Mouse (Mus musculus) heart, embryonic 13.5 days (tissue): Measurements from ENCODE around the gene Gm6614. TPM values are rescaled to one million over a fixed set of nuclear protein-coding genes. Genes with fewer than 3 reads are reported as not detected.
"Not testable (repeated sequence)": the region's sequence is repeated elsewhere in the genome, so short reads cannot be mapped to it uniquely, and the experiment has no call there.

ENCODE experiments used
- ATAC-seq: fragments of 200-750 bp; cut with Nextera tagmentation; 2 replicates; pipeline ENCODE4 v1.8.0; 2017; ENCODE audit warnings: moderate TSS enrichment; ENCODE audit not compliant: insufficient number of reproducible peaks, low FRiP score, low TSS enrichment; ENCODE audit errors: extremely low read depth
- H3K27ac ChIP-seq: fragments of 300-500 bp; sonication (generic); replicated peaks from 2 replicates; pipeline ENCODE4 v1.5.1; 2015; ENCODE audit warnings: moderate library complexity, mild to moderate bottlenecking, inconsistent platforms
- H3K27me3 ChIP-seq: fragments of 300-500 bp; sonication (generic); replicated peaks from 2 replicates; pipeline ENCODE4 v1.6.1; 2015; ENCODE audit warnings: mild to moderate bottlenecking, inconsistent platforms
- H3K36me3 ChIP-seq: fragments of 300-500 bp; sonication (generic); 2 replicates; pipeline ENCODE4 v1.6.1; 2015; ENCODE audit warnings: mild to moderate bottlenecking, inconsistent platforms
- H3K4me1 ChIP-seq: fragments of 300-500 bp; sonication (generic); 2 replicates; pipeline ENCODE4 v1.6.1; 2015; ENCODE audit warnings: inconsistent platforms
- H3K4me2 ChIP-seq: fragments of 300-500 bp; sonication (generic); 2 replicates; pipeline ENCODE4 v1.6.1; 2015; ENCODE audit warnings: inconsistent platforms, mild to moderate bottlenecking, moderate library complexity
- H3K4me3 ChIP-seq: fragments of 300-500 bp; sonication (generic); 2 replicates; pipeline ENCODE4 v1.5.1; 2015; ENCODE audit warnings: moderate library complexity, mild to moderate bottlenecking, inconsistent platforms
- H3K9ac ChIP-seq: fragments of 300-500 bp; sonication (generic); 2 replicates; pipeline ENCODE4 v1.6.1; 2015; ENCODE audit warnings: inconsistent platforms, mild to moderate bottlenecking, moderate library complexity
- H3K9me3 ChIP-seq: fragments of 300-500 bp; sonication (generic); 2 replicates; pipeline ENCODE4 v1.6.1; 2016; ENCODE audit warnings: inconsistent platforms
- WGBS: fragments of 180-500 bp; shearing (Covaris S2); methylation state at CpG from one replicate; pipeline ENCODE4 v1.1.7; 2015; ENCODE audit warnings: mixed read lengths; 5-methylcytosine and 5-hydroxymethylcytosine counted together
- polyA plus RNA-seq: library from polyadenylated mRNA; unstranded; fragments of >200 nt; fragmentation: Nextera tagmentation; extraction: Ambion mirVana; gene quantifications from 2 replicates; pipeline ENCODE4 v1.2.1, GENCODE M21; 2015

The Gm6614 gene
- polyA plus RNA-seq, result not detected in 2 replicates

DNA sequence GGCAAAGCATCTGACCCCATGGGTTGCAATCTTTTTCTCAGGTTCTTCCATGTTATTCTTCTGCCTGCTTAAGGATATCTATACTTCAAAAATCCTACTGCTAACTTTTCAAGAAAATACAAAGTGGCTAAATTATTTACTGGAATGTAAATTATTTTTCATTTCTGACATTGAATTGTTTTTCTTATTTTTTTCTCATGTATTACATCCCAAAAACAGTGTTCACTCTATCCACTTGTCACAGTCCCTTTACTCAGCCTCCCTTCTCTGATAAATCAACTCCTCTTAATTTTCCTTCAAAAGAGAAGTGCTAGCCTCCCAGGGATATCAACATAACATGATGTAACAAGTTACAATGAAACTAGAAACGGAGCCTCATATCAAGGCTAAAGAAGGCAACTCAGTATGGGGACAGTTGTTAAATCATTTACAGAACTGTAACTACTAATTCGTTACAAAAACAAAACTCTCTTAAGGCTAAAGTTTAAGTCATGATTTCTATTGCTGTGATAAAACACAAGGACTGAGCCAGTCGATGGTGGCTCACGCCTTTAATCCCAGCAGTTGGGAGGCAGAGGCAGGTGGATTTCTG lies at the start of gene Gm6614:
Gene Gm6614 (minus strand): TSS at position 51 of the 592 bp plus-strand sequence.
- no peak for ATAC-seq
- Histone ChIP-seq H3K4me3 (no peak within 1 kb of the TSS), H3K27me3 (no peaks in the 10 kb centered on the region), H3K9ac (no peak within 1 kb of the TSS), H3K4me2 (no peak within 1 kb of the TSS), H3K9me3 (no peaks in the 10 kb centered on the region), H3K4me1 (no peaks in the 10 kb centered on the region), H3K36me3 (no peaks in the 10 kb centered on the region), H3K27ac (no peak within 1 kb of the TSS)
- 69% methylated on average over 4 of the region's 4 CpGs for WGBS

GRCm38 (mm10) chr6:142058281-142058680 lies 47.1 kb upstream of the Gm6614 start:
- not testable (repeated sequence) for H3K9me3 ChIP-seq, H3K27ac ChIP-seq, H3K27me3 ChIP-seq, H3K4me1 ChIP-seq, H3K9ac ChIP-seq, H3K4me2 ChIP-seq, H3K4me3 ChIP-seq, H3K36me3 ChIP-seq, ATAC-seq
- WGBS, result 66% methylated on average over 3 of the region's 3 CpGs

DNA sequence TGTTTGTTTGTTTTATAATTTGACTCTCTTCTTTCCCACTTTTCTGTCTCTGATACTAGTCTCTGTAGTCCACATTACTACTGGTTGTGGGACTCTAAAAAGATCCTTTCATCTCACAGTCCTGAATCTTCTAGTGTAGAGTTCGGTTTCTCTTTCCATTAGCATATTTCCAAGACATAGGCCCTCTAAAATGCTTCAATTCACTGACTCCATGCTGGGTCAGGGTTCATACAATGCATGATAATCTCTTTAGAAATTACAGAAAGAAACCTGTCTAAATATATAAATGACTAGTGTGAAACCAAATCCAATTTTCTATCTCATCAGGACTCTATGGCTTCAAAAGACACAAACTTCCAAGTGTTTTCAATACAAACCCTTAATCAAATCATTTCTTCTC lies 36.5 kb upstream of the Gm6614 start:
- no peak overlapping the region for H3K4me2 ChIP-seq
- ATAC-seq, result no peak
- no peaks in the 10 kb centered on the region for H3K27me3 ChIP-seq
- H3K36me3 ChIP-seq, result no peaks in the 10 kb centered on the region
- H3K4me3 ChIP-seq, result no peak overlapping the region
- H3K27ac ChIP-seq, result no peak overlapping the region
- no peak overlapping the region for H3K9ac ChIP-seq
- H3K4me1 ChIP-seq, result no peaks in the 10 kb centered on the region
- WGBS, result 74% methylated on average over 1 of the region's 1 CpGs
- H3K9me3 ChIP-seq, result 0 out of 2 replicates have a peak, but pooled peaks cover 3% of the 10 kb centered on the region

DNA sequence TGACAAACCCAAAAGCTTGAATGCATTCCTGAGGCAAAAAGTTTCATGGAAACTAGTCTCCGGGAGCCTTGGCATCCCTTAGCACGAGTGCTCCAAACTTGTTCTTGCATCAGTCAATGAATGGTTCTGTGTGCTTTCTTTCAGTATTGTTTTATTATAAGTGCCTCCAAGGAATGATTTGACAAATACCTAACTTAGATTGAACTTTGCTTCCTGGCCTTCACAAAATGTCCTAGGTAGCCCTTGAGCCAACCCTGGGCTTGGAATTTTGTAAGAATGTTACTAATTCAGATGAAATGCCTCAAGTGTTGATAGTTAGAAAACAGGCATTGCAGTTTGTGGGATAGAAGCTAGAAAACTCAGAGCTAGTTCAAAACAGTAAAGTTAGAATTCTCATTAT lies 34.5 kb upstream of the Gm6614 start:
- H3K4me2 ChIP-seq, result no peak overlapping the region
- H3K27me3 ChIP-seq, result no peaks in the 10 kb centered on the region
- H3K27ac ChIP-seq, result no peak overlapping the region
- H3K9ac ChIP-seq, result no peak overlapping the region
- WGBS, result 82% methylated on average over 2 of the region's 2 CpGs
- no peaks in the 10 kb centered on the region for H3K9me3 ChIP-seq
- no peaks in the 10 kb centered on the region for H3K4me1 ChIP-seq
- ATAC-seq, result no peak
- H3K36me3 ChIP-seq, result no peaks in the 10 kb centered on the region
- no peak overlapping the region for H3K4me3 ChIP-seq

GRCm38 (mm10) chr6:142041896-142042295 lies 30.7 kb upstream of the Gm6614 start:
- no peaks in the 10 kb centered on the region for H3K4me1 ChIP-seq
- no peak for ATAC-seq
- no peaks in the 10 kb centered on the region for H3K27me3 ChIP-seq
- no peak overlapping the region for H3K9ac ChIP-seq
- H3K4me2 ChIP-seq, result no peak overlapping the region
- whole genome bisulfite sequencing, result 75% methylated on average over 3 of the region's 3 CpGs
- H3K9me3 ChIP-seq, result no peaks in the 10 kb centered on the region
- no peak overlapping the region for H3K27ac ChIP-seq
- H3K36me3 ChIP-seq, result no peaks in the 10 kb centered on the region
- no peak overlapping the region for H3K4me3 ChIP-seq

- Histone ChIP-seq H3K36me3 (no peaks in the 10 kb centered on the region), H3K9ac (no peak overlapping the region), H3K4me1 (no peaks in the 10 kb centered on the region), H3K4me3 (no peak overlapping the region), H3K27ac (no peak overlapping the region), H3K27me3 (no peaks in the 10 kb centered on the region), H3K4me2 (no peak overlapping the region), H3K9me3 (no peaks in the 10 kb centered on the region)
- no peak for ATAC-seq
- WGBS, result 51% methylated on average over 16 of the region's 16 CpGs
Measured at GRCm38 (mm10) chr6:142040306-142041175, 29.3 kb upstream of the Gm6614 start.

- no peaks in the 10 kb centered on the region for H3K36me3 ChIP-seq
- H3K27me3 ChIP-seq, result no peaks in the 10 kb centered on the region
- no peak overlapping the region for H3K9ac ChIP-seq
- no peaks in the 10 kb centered on the region for H3K4me1 ChIP-seq
- WGBS, result 58% methylated on average over 2 of the region's 2 CpGs
- H3K9me3 ChIP-seq, result no peaks in the 10 kb centered on the region
- no peak overlapping the region for H3K27ac ChIP-seq
- H3K4me2 ChIP-seq, result no peak overlapping the region
- no peak overlapping the region for H3K4me3 ChIP-seq
- no peak for ATAC-seq
Measured at GRCm38 (mm10) chr6:142035771-142036170, 24.6 kb upstream of the Gm6614 start.

DNA sequence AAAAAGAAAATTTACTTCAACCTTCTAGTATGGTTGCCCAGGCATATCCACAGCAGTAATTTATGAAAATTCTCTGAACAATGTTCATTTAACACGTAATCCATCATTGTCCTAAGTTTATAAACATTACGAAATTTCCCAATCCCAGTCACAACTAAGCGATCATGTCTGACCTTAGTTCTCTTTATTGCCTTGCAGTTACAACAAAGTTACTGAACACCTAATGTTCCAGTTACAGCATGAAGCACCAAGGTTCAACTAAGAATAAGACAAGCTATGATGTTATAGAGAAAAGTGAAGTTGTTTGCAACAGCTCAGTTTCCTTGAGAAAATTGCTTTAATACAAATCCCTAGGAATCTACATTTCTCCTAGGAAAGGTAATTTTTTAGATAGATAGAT lies 10.5 kb upstream of the Gm6614 start:
- Histone ChIP-seq H3K4me3 (no peak overlapping the region), H3K4me1 (no peaks in the 10 kb centered on the region), H3K27me3 (no peaks in the 10 kb centered on the region), H3K27ac (no peak overlapping the region), H3K9me3 (no peaks in the 10 kb centered on the region), H3K9ac (no peak overlapping the region), H3K36me3 (no peaks in the 10 kb centered on the region), H3K4me2 (no peak overlapping the region)
- 76% methylated on average over 3 of the region's 3 CpGs for WGBS
- no peak for ATAC-seq

DNA sequence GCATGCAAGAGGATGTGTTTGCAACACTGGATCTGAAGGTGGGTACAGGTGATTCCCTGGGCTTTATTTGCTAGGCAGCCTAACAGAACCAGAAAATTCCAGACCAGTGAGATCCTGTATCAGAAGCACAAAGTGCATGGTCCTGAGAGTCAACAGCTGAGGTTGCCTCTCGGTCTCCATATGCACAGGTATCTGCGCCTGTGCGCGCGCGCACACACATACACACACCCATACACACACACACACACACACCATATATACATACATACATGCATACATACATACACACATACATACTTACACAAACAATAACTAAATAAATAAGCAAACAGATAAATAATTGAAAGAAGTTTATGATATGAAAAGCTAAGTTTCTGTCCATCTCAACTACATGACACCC lies 24.4 kb downstream of the Gm6614 start:
- Histone ChIP-seq H3K27me3 (no peaks in the 10 kb centered on the region), H3K4me3 (no peak overlapping the region), H3K36me3 (no peaks in the 10 kb centered on the region), H3K4me1 (no peaks in the 10 kb centered on the region), H3K4me2 (no peak overlapping the region), H3K27ac (no peak overlapping the region), H3K9me3 (no peaks in the 10 kb centered on the region), H3K9ac (no peak overlapping the region)
- no peak for ATAC-seq
- WGBS, result 95% methylated on average over 6 of the region's 6 CpGs

DNA sequence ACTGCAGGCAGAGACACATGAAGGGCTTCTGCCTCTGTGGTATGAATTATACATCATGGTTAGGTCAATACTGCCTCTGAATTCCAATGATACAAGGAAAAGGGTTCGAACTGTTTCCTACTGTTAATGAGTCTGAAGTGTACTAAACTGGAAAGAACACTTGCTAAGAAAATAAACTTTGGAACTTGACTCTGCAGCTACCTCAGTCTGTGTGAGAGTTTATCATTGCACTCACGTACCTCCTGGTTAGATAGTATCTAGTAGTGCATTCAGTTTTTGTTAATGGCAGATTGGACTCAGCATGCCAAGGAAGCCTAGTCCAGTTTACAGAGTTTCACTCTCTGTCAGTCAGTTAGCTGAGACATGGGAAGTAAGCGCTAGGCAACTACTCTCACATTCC lies 26.6 kb downstream of the Gm6614 start:
- no peak overlapping the region for H3K4me3 ChIP-seq
- H3K27ac ChIP-seq, result no peak overlapping the region
- WGBS, result 60% methylated on average over 3 of the region's 3 CpGs

GRCm38 (mm10) chr6:141962420-141962819 lies 48.8 kb downstream of the Gm6614 start:
- Histone ChIP-seq H3K4me1 (no peaks in the 10 kb centered on the region), H3K4me3 (no peak overlapping the region), H3K27ac (no peak overlapping the region), H3K4me2 (no peak overlapping the region), H3K27me3 (no peaks in the 10 kb centered on the region), H3K9me3 (no peaks in the 10 kb centered on the region), H3K36me3 (no peaks in the 10 kb centered on the region), H3K9ac (no peak overlapping the region)
- 59% methylated on average over 1 of the region's 1 CpGs for WGBS
- ATAC-seq, result no peak

More for the DNA sequence above, 26.6 kb downstream of the Gm6614 start:
- no peaks in the 10 kb centered on the region for H3K36me3 ChIP-seq
- H3K9ac ChIP-seq, result no peak overlapping the region
- H3K4me2 ChIP-seq, result no peak overlapping the region
- no peak for ATAC-seq
- no peaks in the 10 kb centered on the region for H3K4me1 ChIP-seq
- no peaks in the 10 kb centered on the region for H3K27me3 ChIP-seq
- H3K9me3 ChIP-seq, result no peaks in the 10 kb centered on the region

DNA sequence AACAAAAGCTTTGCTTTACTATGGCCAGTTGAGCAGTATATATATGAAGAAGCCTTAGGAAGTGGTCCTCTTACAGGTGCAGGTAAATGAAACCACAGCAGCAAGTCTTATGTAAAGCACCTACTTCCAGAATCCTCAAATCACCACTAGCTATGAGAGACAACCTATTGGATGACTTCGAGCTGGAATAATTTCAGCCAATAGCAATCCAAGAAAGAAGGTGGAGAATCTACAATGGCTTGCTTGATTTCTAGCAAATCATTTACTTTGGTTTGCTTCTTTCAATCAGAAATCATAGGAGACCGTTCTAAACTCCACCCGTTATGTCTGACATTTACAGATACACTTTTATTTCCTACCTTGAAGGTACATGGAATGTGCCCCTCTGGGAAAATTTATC lies 49.4 kb downstream of the Gm6614 start:
- Histone ChIP-seq H3K27ac (no peak overlapping the region), H3K4me2 (no peak overlapping the region), H3K27me3 (no peaks in the 10 kb centered on the region), H3K36me3 (no peaks in the 10 kb centered on the region), H3K4me3 (no peak overlapping the region), H3K9ac (no peak overlapping the region), H3K4me1 (no peaks in the 10 kb centered on the region), H3K9me3 (no peaks in the 10 kb centered on the region; the same call in 1 of the 2 replicates)
- 77% methylated on average over 3 of the region's 3 CpGs for WGBS
- ATAC-seq, result no peak
